Mouse (Mus musculus) inflammation-experienced regulatory T-cells, adult 6 months (primary cell): ENCODE results near the gene Cltb. TPM values are rescaled to one million over a fixed set of nuclear protein-coding genes. Genes with fewer than 3 reads are reported as not detected.
A peak's percentile ranks its signal among the peaks of the same experiment; 100 is the strongest.
"Not testable (repeated sequence)": the region's sequence is repeated elsewhere in the genome, so short reads cannot be mapped to it uniquely, and the experiment has no call there.

ENCODE experiments used
- ATAC-seq: one replicate; pipeline ENCODE4 v1.8.0; 2017
- polyA plus RNA-seq, 3 experiments: library from polyadenylated mRNA; unstranded; fragments of 100-300 nt; shearing (Covaris generic); gene quantifications; one replicate each; pipeline ENCODE4 v1.2.1; 2017

Cltb gene
- polyA plus RNA-seq: 10 to 100 TPM; 10.2 to 13.8 (median 11.3) TPM

- peak; percentile 80 for ATAC-seq
Observed at GRCm38 (mm10) chr13:54610972-54611754, at the start of gene Cltb. Gene Cltb (minus strand): TSS chr13:54611344.

GRCm38 (mm10) chr13:54660877-54661276 lies 49.7 kb upstream of the Cltb start:
- ATAC-seq: no peak

GRCm38 (mm10) chr13:54650461-54650860 lies 39.3 kb upstream of the Cltb start:
- ATAC-seq: no peak

- no peak for ATAC-seq
Observed at GRCm38 (mm10) chr13:54635011-54635410, 23.9 kb upstream of the Cltb start.

GRCm38 (mm10) chr13:54632731-54633277 lies 21.7 kb upstream of the Cltb start:
- ATAC-seq: no peak

GRCm38 (mm10) chr13:54629128-54629527 lies 18.0 kb upstream of the Cltb start:
- ATAC-seq: no peak

- peak; percentile 42 for ATAC-seq
Observed at GRCm38 (mm10) chr13:54621960-54622521, 10.9 kb upstream of the Cltb start.

GRCm38 (mm10) chr13:54621155-54621932 lies 10.2 kb upstream of the Cltb start, which contains the start of gene Faf2:
Gene Faf2 (plus strand): TSS chr13:54621784.
- ATAC-seq: peak; percentile 94

- no peak for ATAC-seq
Observed at GRCm38 (mm10) chr13:54616998-54617397, 5.9 kb upstream of the Cltb start.

- ATAC-seq: no peak
Observed at GRCm38 (mm10) chr13:54616307-54616706, 5.2 kb upstream of the Cltb start.

GRCm38 (mm10) chr13:54613141-54613540 lies 2.0 kb upstream of the Cltb start:
- not testable (repeated sequence) for ATAC-seq

GRCm38 (mm10) chr13:54610613-54610971 lies 552 bp downstream of the Cltb start:
- ATAC-seq: no peak

GRCm38 (mm10) chr13:54609301-54609700 lies 1.8 kb downstream of the Cltb start:
- ATAC-seq: no peak

GRCm38 (mm10) chr13:54608666-54609065 lies 2.5 kb downstream of the Cltb start:
- no peak for ATAC-seq

GRCm38 (mm10) chr13:54608002-54608401 lies 3.1 kb downstream of the Cltb start:
- no peak for ATAC-seq

GRCm38 (mm10) chr13:54607204-54607603 lies 3.9 kb downstream of the Cltb start:
- no peak for ATAC-seq

- ATAC-seq: no peak
Observed at GRCm38 (mm10) chr13:54605426-54605825, 5.7 kb downstream of the Cltb start.

- ATAC-seq: no peak
Observed at GRCm38 (mm10) chr13:54604221-54604620, 6.9 kb downstream of the Cltb start.

GRCm38 (mm10) chr13:54603501-54603900 lies 7.6 kb downstream of the Cltb start:
- no peak for ATAC-seq

- ATAC-seq: no peak
Observed at GRCm38 (mm10) chr13:54602639-54603111, 8.5 kb downstream of the Cltb start.

- ATAC-seq: no peak
Observed at GRCm38 (mm10) chr13:54598622-54599143, 12.5 kb downstream of the Cltb start.

GRCm38 (mm10) chr13:54596870-54597269 lies 14.3 kb downstream of the Cltb start:
- no peak for ATAC-seq
